In the genomic region with DNA sequence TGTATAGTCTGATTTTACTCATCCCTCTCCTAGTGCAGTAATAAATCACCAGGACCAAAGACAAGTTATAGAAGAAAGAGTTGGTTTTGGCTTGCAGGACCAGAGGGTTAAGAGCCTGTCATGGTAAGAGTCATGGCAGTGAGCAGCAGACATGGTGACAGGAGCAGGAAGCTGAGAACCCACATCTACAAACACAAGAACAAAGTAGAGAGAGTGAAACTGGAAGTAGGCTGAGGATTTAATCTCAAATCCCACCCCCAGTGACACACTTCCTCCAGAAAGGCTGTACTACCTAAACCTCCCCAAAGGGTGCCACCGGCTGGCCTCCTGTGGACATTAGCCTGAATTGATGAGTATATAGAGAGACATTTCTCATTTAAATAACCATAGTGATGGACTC, we compare ENCODE assay signal across 18 mouse cellular contexts.
"Had no signal": no experiment of that assay in that cellular context is flagged by ENCODE, and none has a peak within 500 bp of the region (broad histone marks: within the 10 kb centered on the region; RNA-seq: fewer than 3 reads in every experiment).

No protein-coding gene starts in this region.

- H3K4me1 ChIP-seq: liver, embryonic 12.5 days; lung, embryonic 15.5 days; midbrain, embryonic 12.5 days; midbrain, embryonic 15.5 days; neural tube, embryonic 12.5 days; neural tube, embryonic 15.5 days had no signal

- H3K4me3 ChIP-seq: liver, embryonic 12.5 days; liver, embryonic 15.5 days; lung, embryonic 15.5 days; midbrain, embryonic 12.5 days; midbrain, embryonic 15.5 days; neural tube, embryonic 12.5 days; neural tube, embryonic 15.5 days had no signal

- H3K27ac ChIP-seq: liver, embryonic 12.5 days; liver, embryonic 15.5 days; lung, embryonic 15.5 days; midbrain, embryonic 12.5 days; midbrain, embryonic 15.5 days; neural tube, embryonic 12.5 days; neural tube, embryonic 15.5 days had no signal

- DNase-seq: kidney, adult 18-20 months; layer of hippocampus, adult 9-11 months; liver; lung, adult 18-20 months; lung, postnatal 10 days; lung, postnatal 36 days; retina, postnatal 1 day; thymus, adult 2 months; thymus, postnatal 14 days; thymus, postnatal 4 days had no signal

- ATAC-seq: intestine, embryonic 16.5 days; liver, embryonic 12.5 days; midbrain, embryonic 15.5 days had no signal
